Mouse (Mus musculus) kidney, postnatal 10 days (tissue): ENCODE data around the gene Ccdc137.

ENCODE experiments used
- DNase-seq: peaks from one replicate; pipeline ENCODE4 v3.0.0; 2021; ENCODE audit warnings: mixed read lengths

The Ccdc137 gene

GRCm38 (mm10) chr11:120464365-120464764, 6.5 kb downstream of the Ccdc137 start:
- DNase-seq = no peak

- DNase-seq = no peak
Observed at GRCm38 (mm10) chr11:120465521-120465920, 7.6 kb downstream of the Ccdc137 start.

GRCm38 (mm10) chr11:120467051-120467735, 9.3 kb downstream of the Ccdc137 start, which contains the start of gene Arl16:
Arl16 (minus strand) TSS chr11:120467607.
- peak; percentile 96 for DNase-seq

- no peak for DNase-seq
Observed at GRCm38 (mm10) chr11:120467736-120468092, 9.8 kb downstream of the Ccdc137 start.

DNA sequence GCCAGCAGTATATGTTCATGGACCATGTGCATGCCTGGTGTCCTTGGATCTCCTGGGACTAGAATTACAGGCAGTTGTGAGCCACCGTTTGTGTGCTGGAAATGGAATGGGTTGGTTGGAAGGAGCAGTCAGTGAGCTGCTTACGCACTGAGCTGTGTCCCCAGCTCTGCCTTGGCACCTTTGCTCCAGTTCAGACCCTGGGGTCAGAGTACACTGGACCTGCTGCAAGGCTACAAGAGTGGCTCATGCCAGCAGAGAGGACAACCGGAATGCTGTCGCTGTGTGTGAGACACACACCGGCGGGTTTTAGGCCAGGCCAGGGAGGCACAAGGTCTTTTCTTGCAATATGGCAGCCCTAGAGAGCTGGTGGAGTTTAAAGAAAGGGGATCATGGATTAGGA, 14.1 kb downstream of the Ccdc137 start:
- no peak for DNase-seq

GRCm38 (mm10) chr11:120483448-120483934, 25.6 kb downstream of the Ccdc137 start:
- DNase-seq = no peak

- peak; percentile 94 for DNase-seq
Observed at GRCm38 (mm10) chr11:120484265-120484981, 26.5 kb downstream of the Ccdc137 start, which contains the start of gene Mrpl12. Mrpl12 (plus strand) TSS chr11:120484613.

GRCm38 (mm10) chr11:120485251-120485650, 27.3 kb downstream of the Ccdc137 start:
- DNase-seq = peak; percentile 33

DNA sequence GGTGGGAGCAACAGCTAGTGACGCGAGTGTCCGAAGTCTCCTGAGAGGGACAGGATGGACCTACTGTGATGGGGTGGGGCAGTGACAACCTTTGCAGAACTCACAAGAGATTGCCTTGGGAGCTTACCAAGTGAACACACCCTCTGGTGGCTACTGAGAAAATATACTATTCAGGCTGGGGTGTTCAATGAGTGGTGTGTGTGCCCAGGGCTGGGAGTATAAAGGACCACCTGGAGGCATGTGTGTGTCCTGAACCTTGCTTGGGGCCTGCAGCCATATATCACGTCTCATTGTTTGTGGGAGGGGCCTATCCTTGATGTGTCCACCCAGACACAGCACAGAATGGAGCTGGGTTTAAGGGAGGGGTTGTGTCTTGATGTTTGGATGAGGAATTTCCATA, 30.6 kb downstream of the Ccdc137 start:
- DNase-seq = no peak

DNA sequence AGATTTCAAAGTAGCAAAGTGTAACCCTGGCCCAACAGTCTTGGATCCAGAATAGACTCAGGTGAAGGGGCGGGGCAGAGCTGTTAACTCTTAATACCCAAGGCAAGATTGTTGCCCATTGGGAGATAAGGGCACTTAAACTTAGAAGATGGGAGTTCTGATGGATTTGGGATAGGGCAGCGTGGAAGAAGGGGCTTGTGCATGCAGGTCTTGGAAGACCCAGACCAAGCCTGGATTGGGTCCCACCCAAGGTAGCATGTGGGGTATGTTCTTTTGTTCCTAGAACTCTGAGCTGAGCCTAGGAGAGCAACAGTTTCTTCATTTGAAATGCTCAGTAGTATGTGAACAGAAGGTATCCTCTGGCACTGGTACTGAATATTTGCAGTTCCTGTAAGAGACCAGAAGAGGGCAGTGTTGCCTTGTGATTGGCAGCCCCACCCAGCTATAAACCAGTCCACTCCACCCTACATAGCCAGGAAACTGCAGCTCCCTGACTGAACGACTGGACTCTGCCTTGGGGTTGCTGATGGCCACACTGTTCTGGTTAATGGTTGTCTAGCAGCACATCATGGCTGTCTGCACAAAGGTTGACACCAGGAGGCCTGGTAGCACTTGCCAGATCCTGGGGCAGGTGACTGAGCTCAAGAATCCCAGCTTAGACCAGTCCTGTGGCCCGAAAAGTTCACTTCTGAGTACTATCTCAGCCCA, 31.3 kb downstream of the Ccdc137 start:
- peak; percentile 80 for DNase-seq

- DNase-seq = peak; percentile 17
Observed at GRCm38 (mm10) chr11:120490291-120491046, 32.6 kb downstream of the Ccdc137 start.

DNA sequence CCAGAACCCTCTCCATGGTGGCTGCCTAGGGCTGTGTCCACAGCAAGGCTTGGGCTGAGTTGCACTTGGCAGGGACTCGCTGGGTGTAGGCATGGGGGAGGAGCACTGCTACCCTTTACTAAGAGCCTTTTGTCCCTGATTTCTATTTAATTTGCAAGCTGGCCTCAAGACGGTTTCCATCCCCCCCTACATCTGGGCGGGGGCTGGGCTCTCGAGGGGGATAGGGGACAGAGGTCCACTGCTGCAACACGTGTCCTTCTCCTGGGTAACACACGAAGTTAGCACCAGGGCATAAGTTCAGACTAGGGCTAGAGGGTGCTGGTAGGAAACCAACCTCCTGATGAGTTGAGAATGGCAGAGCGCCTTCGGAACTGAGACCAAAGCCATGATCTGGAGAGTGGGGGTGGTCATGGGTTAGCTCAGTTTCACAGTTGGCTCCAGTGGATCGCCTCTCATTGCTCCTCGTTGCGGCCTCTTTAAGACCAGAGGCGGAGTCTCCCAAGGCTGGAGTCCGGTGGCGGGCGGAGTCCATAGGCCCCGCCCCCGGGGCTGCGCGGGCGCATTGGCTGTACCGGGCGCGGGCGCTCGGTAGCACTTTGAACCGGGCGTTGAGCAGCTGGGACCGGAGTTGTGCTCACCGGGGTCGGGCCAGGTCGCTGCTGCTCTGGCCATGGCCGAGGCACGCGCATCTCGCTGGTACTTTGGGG, 33.6 kb downstream of the Ccdc137 start, which contains the start of gene Slc25a10:
Gene Slc25a10 (plus strand): TSS at position 524 of the 707 bp plus-strand sequence.
- peak; percentile 95 for DNase-seq

DNA sequence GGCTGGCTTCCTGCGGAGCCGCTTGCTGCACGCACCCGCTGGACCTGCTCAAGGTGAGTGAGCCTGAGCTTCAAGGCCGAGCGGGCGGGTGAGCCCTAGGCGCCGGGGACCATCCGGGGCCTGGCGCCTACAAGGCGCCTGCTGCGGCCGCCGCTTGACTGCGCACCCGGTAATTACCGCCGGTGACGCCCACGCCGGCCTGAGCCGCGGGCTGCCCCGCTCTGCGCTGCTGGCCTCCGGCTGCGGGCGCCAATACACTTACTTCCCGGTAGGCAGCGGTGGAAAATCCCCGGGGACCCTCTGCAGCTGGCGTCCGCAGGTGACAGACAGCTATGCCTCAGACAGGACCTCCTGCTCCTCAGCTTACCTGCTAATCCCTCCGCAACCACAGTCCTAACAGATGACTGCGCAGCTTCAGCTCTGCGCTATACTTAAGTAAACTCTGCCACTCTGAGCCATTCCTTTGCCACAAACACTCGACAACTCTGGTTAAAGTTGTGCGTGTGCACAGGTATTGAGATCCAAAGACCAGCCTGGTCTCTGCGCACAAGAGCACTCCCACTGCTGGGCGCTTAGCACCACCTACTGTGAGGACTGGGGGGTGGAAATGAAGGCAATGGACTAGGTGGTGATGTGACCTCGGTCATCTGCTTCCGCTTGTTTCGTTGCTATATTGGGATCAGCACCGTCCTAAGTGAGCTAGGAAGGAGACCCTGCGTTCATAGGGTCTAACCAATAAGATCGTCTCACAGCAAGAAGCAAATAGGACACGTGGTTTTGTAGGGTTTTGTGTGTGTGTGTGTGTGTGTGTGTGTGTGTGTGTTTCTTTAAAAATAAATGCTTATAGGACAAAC, 34.3 kb downstream of the Ccdc137 start:
- peak; percentile 71 for DNase-seq

GRCm38 (mm10) chr11:120492878-120493203, 34.9 kb downstream of the Ccdc137 start:
- peak; percentile 48 for DNase-seq

GRCm38 (mm10) chr11:120493351-120493750, 35.4 kb downstream of the Ccdc137 start:
- DNase-seq = no peak

DNA sequence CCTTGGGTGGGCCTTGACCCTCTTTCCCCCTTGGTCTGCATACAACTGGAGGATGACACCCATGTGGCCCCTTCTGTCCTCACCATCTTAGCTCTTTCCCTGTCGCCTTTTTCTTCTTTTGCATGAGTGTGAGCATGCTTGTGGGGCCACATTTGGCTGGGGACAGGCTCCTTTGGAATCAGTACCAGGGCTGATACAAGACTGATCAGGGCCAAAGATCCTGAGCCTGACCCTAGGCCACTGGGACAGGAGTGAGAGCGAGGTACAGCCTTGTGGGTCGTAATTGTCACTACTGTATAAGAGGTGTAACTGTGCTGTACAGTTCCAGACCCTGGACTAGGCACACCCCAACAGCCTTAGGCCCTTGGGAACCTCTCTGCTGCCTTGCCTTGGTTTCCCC, 36.0 kb downstream of the Ccdc137 start:
- no peak for DNase-seq

- no peak for DNase-seq
Observed at GRCm38 (mm10) chr11:120497436-120497835, 39.5 kb downstream of the Ccdc137 start.

- no peak for DNase-seq
Observed at GRCm38 (mm10) chr11:120498226-120498625, 40.3 kb downstream of the Ccdc137 start.

DNA sequence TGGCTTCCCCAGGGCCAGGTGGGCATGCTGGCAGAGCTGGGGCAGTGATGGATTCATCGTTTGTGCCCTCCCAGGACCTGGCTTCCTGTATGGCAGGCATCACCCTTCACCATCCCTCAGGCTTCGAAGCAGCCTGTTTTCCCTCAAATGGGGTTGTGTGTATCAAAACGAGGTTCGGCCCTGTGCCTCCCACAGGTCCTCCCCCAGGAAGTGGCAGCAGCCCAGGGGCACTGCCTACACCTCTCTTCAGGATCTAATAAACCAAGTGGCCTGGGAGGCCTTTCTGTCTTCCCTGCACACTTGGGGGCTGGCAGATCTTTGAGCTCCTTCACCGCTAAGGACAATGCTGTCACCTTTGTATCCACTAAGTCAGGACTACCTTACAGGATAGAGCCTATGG, 41.0 kb downstream of the Ccdc137 start:
- no peak for DNase-seq

DNA sequence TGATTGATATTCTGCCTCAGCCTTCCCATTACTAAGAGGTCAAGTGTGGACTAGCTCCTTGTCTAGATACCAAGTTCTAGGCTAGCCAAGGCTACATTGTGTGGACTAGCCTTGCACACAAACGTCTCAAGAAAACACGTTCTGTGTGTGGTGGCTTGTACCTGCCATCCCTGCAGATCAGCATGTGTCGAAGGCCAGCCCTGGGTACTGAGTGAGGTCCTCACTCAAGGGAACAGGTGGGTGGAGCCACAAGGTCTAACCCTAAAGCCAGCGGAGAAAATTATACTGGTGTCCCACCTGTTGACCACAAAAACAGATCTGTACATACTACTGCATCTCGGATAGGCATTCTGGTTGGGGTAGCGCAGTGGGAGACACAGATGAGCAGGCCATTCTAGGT, 42.0 kb downstream of the Ccdc137 start:
- DNase-seq = no peak

GRCm38 (mm10) chr11:120500357-120500756, 42.4 kb downstream of the Ccdc137 start:
- DNase-seq = peak; percentile 86
